Mouse (Mus musculus): ENCODE data around the gene Tfap4.

Gene Tfap4

GRCm38 (mm10) chr16:4517906-4518305, 41.7 kb downstream of the Tfap4 start:
- DNase-seq, result no peak

- DNase-seq, result no peak
Observed at GRCm38 (mm10) chr16:4514383-4514782, 45.3 kb downstream of the Tfap4 start.

- DNase-seq, result no peak
Observed at GRCm38 (mm10) chr16:4512661-4513438, 46.8 kb downstream of the Tfap4 start.

GRCm38 (mm10) chr16:4511371-4511770, 48.3 kb downstream of the Tfap4 start:
- DNase-seq, result no peak

- DNase-seq, result no peak
Observed at GRCm38 (mm10) chr16:4506181-4506580, 53.5 kb downstream of the Tfap4 start.

GRCm38 (mm10) chr16:4503495-4503894, 56.2 kb downstream of the Tfap4 start:
- DNase-seq, result no peak

GRCm38 (mm10) chr16:4502568-4502967, 57.1 kb downstream of the Tfap4 start:
- DNase-seq, result no peak

GRCm38 (mm10) chr16:4501703-4502102, 58.0 kb downstream of the Tfap4 start:
- no peak for DNase-seq

GRCm38 (mm10) chr16:4500598-4501385, 58.9 kb downstream of the Tfap4 start:
- no peak for DNase-seq

GRCm38 (mm10) chr16:4497762-4498607, 61.7 kb downstream of the Tfap4 start:
- no peak for DNase-seq

- DNase-seq, result no peak
Observed at GRCm38 (mm10) chr16:4496470-4496869, 63.2 kb downstream of the Tfap4 start.

- peak in 1 of 2 experiments; percentile 19 for DNase-seq
Observed at GRCm38 (mm10) chr16:4495861-4496260, 63.8 kb downstream of the Tfap4 start.

All from cerebellum, adult 18-20 months (tissue).